Mouse (Mus musculus): ENCODE results near the gene Pdhx. TPM values are rescaled to one million over a fixed set of nuclear protein-coding genes. Genes with fewer than 3 reads are reported as not detected.
A peak's percentile ranks its signal among the peaks of the same experiment; 100 is the strongest.

The Pdhx gene
- total RNA-seq, 4 experiments from 2014 or later: 143 to 179 (median 163) TPM

DNA sequence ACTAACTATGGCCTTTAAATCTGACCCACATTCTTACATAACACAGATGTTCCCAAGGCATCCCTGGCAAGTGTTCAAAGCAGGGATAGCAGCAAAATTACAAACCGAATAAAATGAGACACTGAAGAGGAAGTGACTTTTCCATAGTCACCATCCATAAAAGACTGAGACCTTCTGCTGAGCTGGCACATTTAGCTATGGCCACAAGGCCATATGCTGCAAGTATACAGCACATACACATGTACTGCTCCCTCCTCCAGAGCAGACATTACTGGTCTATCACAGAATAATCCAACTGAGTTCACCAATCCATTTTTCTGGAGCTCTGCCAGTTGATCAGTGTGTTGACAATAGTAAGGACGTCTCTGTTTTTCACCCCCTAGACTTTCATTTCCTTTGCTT is 83.0 kb downstream of the Pdhx start:
- peak; percentile 15 for DNase-seq (ENCODE audit: low spot score)

DNA sequence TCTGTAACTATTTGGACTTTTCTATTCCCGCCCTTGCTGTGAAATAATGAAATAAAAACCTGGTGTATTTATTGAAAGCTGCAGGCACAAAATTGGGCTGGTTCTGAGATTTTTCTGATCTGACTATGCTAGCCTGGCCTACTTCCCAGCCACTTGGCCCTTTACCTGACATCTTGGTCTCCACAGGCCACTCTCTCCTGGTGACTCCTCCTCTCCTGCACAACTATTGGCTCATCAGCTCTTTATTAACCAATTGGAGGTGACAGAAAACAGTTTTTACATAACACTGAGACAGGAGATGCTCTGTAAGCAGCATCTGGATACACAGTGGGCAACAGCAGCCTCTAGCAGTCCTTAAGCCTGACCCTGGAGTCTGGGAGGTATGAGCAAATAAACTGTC is 83.9 kb downstream of the Pdhx start:
- DNase-seq (ENCODE audit: low spot score): no peak

DNA sequence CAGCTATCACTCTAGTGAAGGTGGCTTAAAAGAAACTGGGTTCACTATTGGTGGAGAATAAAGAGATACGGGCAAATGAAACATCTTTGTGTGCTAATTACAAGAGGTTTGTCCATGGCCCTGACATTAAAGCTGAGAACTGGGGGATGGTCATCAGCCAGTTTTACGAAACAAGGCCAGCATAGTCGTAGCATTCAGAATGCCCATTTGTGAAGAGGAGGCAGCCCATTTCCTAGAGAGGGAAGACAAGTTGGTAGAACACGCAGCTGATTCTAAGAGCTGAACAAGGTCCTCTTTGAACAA is 85.7 kb downstream of the Pdhx start:
- no peak for DNase-seq (ENCODE audit: low spot score)

DNA sequence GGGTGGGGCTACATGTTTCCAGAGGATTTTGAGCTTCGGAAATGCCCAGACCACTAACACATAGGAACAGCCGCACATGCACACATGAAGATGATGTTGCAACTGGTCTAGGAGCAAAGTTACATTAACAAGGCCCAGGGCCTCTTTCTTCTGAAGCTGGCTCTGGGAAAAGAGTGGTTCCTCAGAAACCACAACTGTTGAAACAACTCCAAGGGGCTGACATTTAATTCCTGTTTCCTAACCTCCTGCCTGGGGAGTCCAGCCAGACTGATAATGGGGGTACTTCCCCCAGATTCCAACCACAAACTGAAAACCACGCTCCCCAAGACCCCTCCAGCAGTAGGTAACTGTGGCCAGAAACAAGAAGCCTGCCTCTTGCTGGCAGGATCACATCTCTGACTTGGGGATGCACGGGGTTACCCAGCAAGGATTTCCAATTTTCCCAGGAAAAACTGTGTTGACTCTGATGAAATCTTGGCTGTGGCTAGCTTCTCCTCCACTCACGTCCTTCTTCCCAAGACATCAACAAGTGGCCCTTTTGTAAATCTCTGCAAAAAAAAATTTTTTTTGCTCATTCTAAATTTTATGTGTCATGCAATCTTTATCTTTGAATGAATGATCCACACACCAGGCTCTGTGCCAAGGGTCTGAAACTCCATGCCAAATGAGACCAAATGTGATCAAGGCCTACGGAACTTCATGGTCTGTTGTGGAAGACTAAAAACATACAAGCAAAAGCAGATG is 86.2 kb downstream of the Pdhx start:
- DNase-seq (ENCODE audit: low spot score): peak; percentile 58

DNA sequence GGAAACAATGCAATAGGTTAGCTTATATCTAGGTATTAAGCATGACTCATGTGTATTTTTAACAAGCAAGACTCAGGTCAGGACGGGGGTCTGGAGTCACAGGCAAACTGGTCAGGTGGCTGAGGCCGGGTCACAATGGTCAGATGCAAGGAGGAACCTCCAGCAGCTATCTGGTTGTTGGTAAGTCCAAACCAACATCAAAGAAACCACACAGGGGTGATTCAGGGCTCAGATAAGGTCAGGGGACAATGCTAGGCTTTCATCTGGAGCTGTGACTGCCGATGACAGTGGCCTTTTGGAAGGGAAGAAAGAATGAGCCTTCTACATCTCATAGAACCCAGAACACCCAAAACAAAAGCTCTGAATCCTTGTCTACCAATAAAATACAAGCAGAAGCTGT is 86.9 kb downstream of the Pdhx start:
- no peak for DNase-seq (ENCODE audit: low spot score)

DNA sequence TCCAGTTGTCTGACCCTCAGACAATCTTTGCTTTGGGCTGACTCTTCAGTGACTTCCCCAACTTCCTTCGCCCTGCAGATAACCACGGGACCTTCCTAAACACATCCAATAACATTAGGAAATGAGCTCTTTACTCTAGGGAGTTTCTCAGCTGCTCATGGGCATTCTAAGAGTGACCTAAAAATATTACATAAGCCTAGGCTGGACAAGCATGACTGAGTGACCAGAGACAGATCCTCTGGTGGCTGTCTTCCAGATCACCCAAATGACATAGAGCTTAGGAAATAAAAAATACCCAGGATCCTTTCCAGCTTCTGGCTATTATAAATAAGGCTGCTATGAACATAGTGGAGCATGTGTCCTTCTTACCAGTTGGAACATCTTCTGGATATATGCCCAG is 90.5 kb downstream of the Pdhx start:
- no peak for DNase-seq (ENCODE audit: low spot score)

DNA sequence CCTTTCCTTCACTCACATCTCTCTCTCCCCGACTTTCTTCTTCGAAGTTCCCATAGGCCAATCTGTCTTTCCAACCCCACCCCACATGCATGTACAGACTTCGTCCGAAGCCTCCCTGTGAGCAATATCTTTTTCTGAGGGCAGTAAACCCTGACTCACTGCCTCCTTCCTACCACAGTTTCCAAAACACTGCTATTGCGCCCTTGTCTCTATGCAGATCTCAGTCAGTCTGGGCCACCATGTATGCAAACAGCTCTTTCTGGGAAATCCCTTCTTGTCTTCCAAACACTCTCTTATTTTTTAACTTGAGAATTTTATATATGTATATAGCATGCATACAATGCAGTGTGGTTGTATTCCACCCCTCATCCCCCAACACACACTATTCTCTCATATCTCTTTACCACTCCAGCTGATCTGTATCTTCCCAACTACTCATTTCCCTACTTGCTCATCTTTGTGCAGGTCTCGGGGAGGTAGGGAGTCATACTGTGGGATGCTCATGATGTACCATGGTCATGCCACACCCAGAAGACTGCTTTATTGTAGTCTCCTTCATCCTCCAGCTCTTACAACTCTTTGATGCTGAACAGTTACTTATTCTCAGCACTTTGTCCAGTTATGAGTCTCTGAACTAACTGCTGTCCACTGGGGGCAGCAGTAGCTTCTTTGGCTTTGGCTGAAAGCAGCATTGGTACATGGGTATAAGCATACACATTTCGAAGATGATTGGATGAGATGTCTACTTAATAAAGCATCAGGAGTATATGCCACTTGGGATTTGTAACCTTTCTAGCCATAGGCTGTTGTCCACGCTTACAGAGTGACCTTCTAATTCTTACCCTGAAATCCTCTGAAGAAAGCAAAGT is 91.6 kb downstream of the Pdhx start:
- no peak for DNase-seq (ENCODE audit: low spot score)

DNA sequence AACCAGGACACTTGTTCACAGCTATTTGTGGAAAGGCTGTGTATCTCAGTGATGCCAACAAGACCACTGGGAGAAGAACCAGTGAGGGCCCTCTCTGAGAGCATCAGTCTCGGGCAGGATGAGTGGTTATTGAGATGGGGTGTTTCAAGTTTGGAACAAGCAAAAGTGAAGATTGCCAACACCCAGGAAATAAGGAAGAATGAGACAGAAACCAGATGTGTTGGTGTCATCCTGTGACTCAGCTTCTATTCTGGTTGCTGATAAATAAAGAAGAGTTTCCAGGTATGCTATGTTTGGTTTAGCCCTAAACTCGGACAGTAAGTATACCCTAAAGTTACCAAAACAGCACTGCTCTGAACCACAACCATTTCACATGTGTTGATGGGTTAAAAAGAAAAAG is 92.4 kb downstream of the Pdhx start:
- DNase-seq (ENCODE audit: low spot score): no peak

DNA sequence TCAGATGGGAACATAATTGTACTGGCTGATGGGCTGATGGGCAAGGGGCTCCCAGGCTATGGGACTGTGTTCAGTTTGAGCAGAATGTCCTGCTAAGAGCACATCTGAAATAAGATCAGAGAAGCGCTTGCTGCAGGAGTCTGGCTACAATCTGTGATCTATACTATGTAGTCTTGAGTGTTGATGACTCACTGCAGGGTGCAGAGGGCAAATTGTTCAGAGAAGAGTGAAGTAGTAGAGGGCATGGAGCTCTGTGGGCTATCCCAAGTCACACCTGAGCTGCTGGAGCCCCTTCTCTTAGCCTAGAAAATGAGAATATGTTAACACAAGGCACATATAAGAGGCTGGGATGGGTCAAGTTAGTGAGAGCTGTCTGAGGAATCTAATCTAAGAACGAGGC is 93.8 kb downstream of the Pdhx start:
- DNase-seq (ENCODE audit: low spot score): no peak

DNA sequence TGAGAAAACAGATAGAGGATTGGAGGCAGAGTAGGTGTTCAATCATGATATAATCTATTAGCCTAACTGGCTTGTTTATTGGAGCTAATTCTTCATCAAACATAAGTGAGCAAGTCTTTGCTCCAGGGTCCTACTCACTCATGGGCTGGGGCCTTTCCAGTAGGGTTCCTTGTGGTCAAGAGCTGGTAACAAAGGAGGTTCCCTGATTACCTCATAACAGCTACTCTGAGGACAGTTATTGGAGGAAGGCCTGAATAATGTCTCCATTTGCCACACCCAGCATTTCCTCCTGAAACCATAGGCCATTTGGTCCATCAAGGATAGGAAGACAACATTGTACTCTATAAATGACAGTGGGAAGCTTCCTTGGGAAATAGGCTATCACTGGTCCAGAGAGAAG is 94.2 kb downstream of the Pdhx start:
- no peak for DNase-seq (ENCODE audit: low spot score)

DNA sequence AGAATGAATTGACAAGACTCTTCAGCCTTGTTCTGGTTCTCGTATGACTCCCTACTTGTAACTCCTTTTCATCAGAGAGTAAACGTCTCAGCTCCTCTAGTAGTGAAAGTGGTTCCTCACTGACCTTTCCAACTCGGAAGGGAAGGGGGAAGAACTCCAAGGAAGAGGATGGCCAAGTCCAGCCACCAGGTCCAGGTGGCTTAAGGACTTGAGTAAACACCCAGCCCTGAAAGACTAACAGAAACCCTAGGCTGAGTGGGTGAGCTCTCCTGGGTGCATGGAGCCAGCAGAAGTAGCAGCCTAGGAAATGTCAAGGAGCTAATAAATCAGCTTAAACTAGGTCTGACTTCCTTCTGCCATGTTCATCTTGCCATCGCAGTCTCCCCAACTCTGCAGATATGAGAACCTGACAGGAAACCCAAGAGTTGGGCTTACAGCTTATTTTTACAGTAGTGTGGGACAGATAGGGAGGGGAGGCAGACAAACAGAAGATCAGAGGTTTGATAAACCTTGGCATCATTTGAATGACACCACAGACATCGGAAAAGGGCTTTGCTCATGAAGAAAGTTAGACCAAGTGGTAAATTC is 97.9 kb downstream of the Pdhx start:
- no peak for DNase-seq (ENCODE audit: low spot score)

DNA sequence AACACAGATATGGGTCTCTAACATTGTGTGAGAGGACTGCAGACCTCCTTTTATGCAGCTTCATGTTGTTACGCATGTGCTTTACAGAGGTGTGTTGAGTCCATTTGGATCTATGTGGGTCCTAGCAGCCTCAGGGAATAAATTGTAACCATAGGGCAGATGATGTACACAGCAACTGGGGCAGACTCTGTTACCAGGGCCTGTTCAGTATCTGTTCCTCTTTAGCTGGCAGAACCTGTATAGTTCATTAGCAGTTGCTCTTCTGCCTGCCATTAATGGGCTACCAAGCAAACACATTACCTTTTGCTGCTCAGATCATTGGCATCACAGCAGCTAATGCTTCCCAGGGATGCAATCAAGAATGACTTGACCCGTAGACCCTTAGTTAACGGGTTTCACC is 100.2 kb downstream of the Pdhx start:
- no peak for DNase-seq (ENCODE audit: low spot score)

DNA sequence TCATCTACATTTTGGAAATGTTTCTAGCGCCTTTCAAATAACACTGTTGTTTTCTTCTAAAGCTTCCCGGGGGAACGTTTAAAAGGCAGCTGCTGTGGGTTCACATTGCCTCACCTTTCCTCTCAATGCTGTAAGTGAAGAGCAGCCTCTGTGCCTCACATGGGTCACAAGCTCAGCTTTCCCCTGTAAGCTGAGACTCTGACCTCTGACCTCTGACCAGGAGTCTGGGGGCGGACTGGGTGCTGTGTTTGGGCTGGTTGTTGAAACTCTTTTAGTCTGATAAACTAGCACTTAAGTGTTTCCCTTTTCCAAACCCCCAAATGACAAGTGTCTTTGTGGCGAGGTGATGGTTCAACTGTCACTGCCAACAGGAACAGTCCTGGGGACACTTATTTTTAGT is 100.7 kb downstream of the Pdhx start:
- DNase-seq (ENCODE audit: low spot score): no peak

DNA sequence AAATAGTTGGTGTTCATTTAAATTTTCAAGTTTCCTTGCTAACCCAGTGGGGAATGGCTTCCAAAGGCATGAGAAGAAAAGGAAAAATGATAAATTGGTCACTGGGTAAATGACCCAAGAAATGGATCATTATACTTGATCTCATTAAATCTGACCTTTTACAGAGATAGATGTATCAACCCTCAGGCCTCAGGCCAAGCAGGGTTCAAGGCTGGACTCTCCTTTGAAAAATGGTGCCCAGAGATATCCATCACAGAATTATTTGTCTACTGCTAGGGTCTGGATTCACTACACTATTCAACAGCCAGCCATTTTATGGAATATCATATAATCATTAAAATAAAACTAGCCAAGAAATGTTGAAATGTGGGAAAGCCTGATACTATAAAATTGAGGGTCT is 101.4 kb downstream of the Pdhx start:
- no peak for DNase-seq (ENCODE audit: low spot score)

Other genes with a start within 250 kb of the Pdhx start
- 1 to 10 TPM; 5.6 to 9.5 (median 6.8) TPM for gene Cd44, start 171.8 kb downstream of the Pdhx start, total RNA-seq (2022)
- gene Apip, start 162 bp upstream of the Pdhx start, total RNA-seq (2022): 10 to 100 TPM; 70.1 to 93.5 (median 79.8) TPM
- under 1 TPM in 1 of 4 experiments, not detected in 3; 0.09 TPM for gene Ehf, start 229.8 kb upstream of the Pdhx start, total RNA-seq (2022)